Mouse (Mus musculus) thymus, adult 2 months (tissue): Measurements from ENCODE around the gene 1190002N15Rik. TPM values are rescaled to one million over a fixed set of nuclear protein-coding genes. Genes with fewer than 3 reads are reported as not detected.

ENCODE experiments used
- DNase-seq: peaks from one replicate; pipeline ENCODE4 v3.0.0; 2021
- H3K27ac ChIP-seq: fragments of 200-500 bp; 2 replicates; pipeline ENCODE4 v1.5.1; 2012; ENCODE audit warnings: low read length, control low read depth; ENCODE audit not compliant: control insufficient read depth, insufficient read depth
- H3K27me3 ChIP-seq: fragments of 200-500 bp; 2 replicates; pipeline ENCODE4 v1.6.1; 2012; ENCODE audit warnings: mild to moderate bottlenecking, low read length, moderate library complexity, mixed read lengths; ENCODE audit not compliant: control insufficient read depth, insufficient read depth
- H3K36me3 ChIP-seq: fragments of 200-500 bp; 2 replicates; pipeline ENCODE4 v1.6.1; 2012; ENCODE audit warnings: mild to moderate bottlenecking, low read length, moderate library complexity; ENCODE audit not compliant: control insufficient read depth, insufficient read depth
- H3K4me1 ChIP-seq: fragments of 200-500 bp; replicated peaks from 2 replicates; pipeline ENCODE4 v1.6.1; 2012; ENCODE audit warnings: low read length; ENCODE audit not compliant: control insufficient read depth, insufficient read depth
- H3K4me3 ChIP-seq: fragments of 200-500 bp; 2 replicates; pipeline ENCODE4 v1.5.1; 2012; ENCODE audit warnings: mild to moderate bottlenecking, low read length, control low read depth, moderate library complexity; ENCODE audit not compliant: control insufficient read depth, insufficient read depth
- CTCF ChIP-seq: fragments of 200-500 bp; IDR thresholded peaks from 2 replicates; pipeline ENCODE4 v1.5.1; 2012; ENCODE audit warnings: mild to moderate bottlenecking, control low read depth, low read length, moderate library complexity, borderline replicate concordance; ENCODE audit not compliant: control insufficient read depth, poor library complexity, insufficient read depth; ENCODE audit errors: extremely low read depth
- POLR2A ChIP-seq: fragments of 200-500 bp; IDR thresholded peaks from 2 replicates; pipeline ENCODE4 v1.6.1; 2012; ENCODE audit warnings: mild to moderate bottlenecking, low read length, control low read depth, moderate library complexity; ENCODE audit not compliant: control insufficient read depth, poor library complexity, insufficient read depth; ENCODE audit errors: extremely low read depth
- WGBS: fragments of 180-500 bp; shearing (Covaris S2); methylation state at CpG from one replicate; pipeline ENCODE4 v1.1.7; 2018; 5-methylcytosine and 5-hydroxymethylcytosine counted together
- polyA plus RNA-seq: library from polyadenylated mRNA; depleted of rRNA; stranded (reverse); fragments of >200 nt; gene quantifications from 2 replicates; pipeline ENCODE4 v1.2.3, GENCODE M21; 2012; rRNA removed

Gene 1190002N15Rik
- 22.4 and 26.8 TPM in 2 replicates for polyA plus RNA-seq

DNA sequence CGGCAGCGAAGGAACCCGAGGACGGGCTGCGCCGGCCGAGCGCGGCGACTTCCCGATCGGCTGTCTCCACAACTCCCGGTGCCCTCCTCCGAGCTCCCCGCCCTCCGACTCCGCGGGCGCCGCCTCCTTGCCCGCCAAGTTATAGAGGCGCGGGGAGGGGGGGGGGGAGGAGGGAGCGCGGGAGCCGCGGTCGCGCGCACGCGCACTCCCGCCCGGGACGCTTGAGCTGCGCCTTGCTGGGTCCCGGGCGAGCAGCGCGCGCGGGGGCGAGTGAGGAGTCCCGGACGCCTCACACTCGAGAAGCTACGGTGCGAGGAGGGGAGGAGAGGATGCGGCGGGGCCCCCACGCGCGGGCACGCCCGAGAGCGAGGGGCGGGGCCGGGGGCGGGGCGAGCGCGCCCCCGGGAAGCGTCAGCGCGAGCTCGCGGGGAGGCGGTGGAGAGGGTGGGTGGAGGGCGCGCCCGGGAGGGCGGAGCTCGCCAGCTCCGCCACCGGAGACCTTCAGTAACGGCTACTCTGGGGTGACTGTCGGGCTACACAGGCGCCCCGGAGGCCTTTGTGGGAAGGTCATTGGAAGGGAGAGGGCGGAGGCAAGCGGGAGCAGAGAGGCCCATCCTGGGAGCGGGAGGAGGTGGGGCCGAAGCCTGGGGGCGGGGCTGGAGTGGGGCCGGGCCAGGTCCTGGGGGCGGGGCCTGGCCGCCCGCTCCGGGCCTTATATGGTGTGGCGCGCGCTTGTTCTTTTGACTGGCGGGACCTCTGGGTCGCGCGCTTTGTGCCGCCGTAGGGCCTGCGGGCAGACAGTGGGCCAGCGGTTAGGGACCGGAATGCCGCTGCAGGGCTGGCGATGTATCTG lies at the start of gene 1190002N15Rik:
TSS of gene 1190002N15Rik (minus strand) at position 112 of the 853 bp plus-strand sequence.
- 0 out of 2 replicates have a peak, but pooled peaks have one; percentile 54 for TF ChIP-seq CTCF
- peak; percentile 94 for TF ChIP-seq POLR2A
- WGBS: under 1% methylated on average over 97 of the region's 104 CpGs
- peak within 1 kb of the TSS; percentile 76 for H3K4me3 ChIP-seq
- no peaks in the 10 kb centered on the region for H3K27me3 ChIP-seq
- peak within 1 kb of the TSS; percentile 59 for H3K27ac ChIP-seq
- peaks cover 2% of the 10 kb centered on the region; the same call in 1 of the 2 replicates for H3K4me1 ChIP-seq
- no peaks in the 10 kb centered on the region for H3K36me3 ChIP-seq
- peak; percentile 92 for DNase-seq

DNA sequence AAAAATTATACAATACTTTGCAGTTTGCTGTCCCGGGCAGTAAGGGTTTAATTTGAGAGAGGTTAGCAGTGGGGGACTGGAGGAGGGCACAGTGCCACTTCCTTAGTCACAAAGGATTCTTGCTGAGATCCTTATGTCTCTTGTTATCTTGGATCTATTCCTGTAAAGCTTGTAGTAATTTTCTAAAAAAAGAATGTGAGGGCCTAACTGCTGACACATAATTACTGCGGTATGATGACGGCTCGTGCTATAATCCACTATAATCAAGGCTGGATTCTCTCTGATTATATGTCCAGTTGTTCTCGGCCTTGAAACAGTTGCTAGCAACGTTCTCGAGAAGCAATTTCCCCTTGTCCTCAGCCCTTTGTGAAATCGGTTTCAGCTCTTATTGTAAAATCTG lies 44.4 kb upstream of the 1190002N15Rik start:
- no peak overlapping the region for H3K27ac ChIP-seq
- H3K4me1 ChIP-seq: no peaks in the 10 kb centered on the region
- no peak overlapping the region for H3K4me3 ChIP-seq
- H3K36me3 ChIP-seq: no peaks in the 10 kb centered on the region
- no peaks in the 10 kb centered on the region for H3K27me3 ChIP-seq
- no peak for TF ChIP-seq CTCF
- DNase-seq: no peak
- WGBS: 93% methylated on average over 8 of the region's 8 CpGs

DNA sequence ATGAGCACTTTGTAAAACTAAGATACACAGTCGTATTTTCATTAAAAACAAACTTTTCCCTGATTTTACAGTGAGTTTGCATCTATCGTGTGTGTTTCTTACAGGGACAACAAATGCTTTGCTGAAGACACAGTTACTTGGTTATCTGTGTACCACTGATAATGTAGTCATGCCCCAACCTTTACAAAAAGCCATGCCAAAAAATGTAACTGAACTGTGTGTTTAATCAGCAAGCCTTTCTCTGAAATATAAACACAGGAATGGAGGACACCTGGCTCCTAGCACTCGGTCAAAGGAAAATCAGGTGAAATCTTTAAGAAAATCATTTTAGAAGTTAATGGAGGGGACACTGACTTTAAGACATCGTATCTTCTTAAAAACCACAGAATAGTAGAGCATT lies 43.8 kb upstream of the 1190002N15Rik start:
- Histone ChIP-seq H3K27ac (no peak overlapping the region), H3K4me3 (no peak overlapping the region), H3K36me3 (no peaks in the 10 kb centered on the region), H3K4me1 (no peaks in the 10 kb centered on the region), H3K27me3 (no peaks in the 10 kb centered on the region)
- TF ChIP-seq CTCF (no peak), POLR2A (no peak)
- no peak for DNase-seq
- WGBS: 96% methylated on average over 4 of the region's 4 CpGs

DNA sequence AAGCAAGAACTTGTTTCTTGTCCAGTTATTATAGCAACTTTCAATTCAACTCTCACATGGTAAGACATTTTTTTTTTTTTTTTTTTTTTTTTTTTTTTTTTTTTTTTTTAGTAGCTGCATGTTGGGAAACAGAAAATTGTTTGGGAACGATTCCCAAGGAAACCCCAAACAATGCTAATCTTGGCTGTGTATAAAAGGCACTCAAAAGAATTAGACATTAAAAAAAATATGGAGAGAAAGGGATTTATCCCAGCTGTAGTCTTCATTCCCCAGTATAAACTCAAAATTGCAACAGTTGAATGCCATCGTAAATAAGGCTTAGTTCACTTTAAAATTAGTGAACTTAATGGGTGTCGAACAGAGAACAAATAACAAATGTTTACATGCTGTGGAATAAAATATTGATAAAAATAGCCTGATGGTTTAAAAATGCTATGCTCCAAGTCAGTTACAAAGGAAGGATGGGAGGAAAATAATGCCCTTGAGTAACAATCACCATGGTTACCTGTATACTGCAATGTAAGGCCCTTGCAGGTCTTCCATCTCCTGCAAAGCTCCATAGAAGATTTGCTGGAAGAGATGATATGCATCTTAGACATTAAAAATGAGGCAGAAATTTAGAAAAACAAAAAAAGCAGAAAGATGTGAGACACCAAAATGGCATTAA lies 42.3 kb upstream of the 1190002N15Rik start:
- Histone ChIP-seq H3K27ac (no peak overlapping the region), H3K27me3 (no peaks in the 10 kb centered on the region), H3K36me3 (no peaks in the 10 kb centered on the region), H3K4me1 (no peaks in the 10 kb centered on the region), H3K4me3 (no peak overlapping the region)
- 92% methylated on average over 3 of the region's 3 CpGs for WGBS
- TF ChIP-seq POLR2A (no peak), CTCF (no peak)
- DNase-seq: no peak

DNA sequence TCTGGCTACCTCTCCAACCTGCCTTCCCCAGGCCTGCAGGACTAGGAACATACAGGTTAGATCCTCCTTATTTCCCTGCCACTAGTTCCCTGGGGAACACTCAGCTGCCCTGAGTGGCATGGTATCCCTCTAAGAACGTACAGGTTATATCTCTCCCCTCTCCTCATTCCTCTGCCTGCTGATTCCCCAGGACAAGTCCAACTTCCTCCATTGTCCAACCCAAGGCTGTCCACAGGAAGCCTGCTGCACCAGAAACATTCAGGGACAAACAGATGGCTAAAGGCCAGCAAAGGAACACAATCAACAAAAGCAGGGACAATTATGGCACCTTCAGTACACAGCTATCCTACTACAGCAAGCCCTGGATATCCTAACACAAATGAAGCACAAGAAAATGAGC lies 33.9 kb upstream of the 1190002N15Rik start:
- no peaks in the 10 kb centered on the region for H3K27me3 ChIP-seq
- H3K4me1 ChIP-seq: no peaks in the 10 kb centered on the region
- TF ChIP-seq CTCF (no peak), POLR2A (no peak)
- no peaks in the 10 kb centered on the region for H3K36me3 ChIP-seq
- H3K4me3 ChIP-seq: no peak overlapping the region
- H3K27ac ChIP-seq: no peak overlapping the region
- WGBS: 94% methylated on average over 1 of the region's 1 CpGs
- DNase-seq: no peak

DNA sequence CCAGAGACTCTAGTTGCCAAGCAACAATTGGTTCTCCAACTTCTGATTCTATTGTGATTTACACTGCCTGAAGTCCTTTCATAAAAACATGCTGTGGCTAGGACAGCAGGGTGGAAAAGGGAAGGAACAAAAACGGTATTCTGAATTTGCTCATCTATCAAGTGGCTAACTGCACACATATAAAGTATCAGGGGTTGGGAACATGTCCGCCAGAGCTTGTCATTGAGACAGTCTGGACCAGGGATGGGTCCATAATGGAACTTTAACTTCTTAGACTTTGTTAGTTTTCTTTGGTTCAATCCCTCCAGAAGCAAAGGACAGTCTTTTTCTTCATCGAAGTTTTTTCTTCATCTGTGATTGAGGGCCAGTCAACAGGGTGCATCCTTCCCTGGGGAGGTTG lies 30.5 kb upstream of the 1190002N15Rik start:
- Histone ChIP-seq H3K36me3 (no peaks in the 10 kb centered on the region), H3K4me3 (no peak overlapping the region), H3K27ac (no peak overlapping the region), H3K27me3 (no peaks in the 10 kb centered on the region), H3K4me1 (no peaks in the 10 kb centered on the region)
- 74% methylated on average over 3 of the region's 3 CpGs for WGBS
- TF ChIP-seq POLR2A (no peak), CTCF (no peak)
- DNase-seq: no peak
